Mouse (Mus musculus) embryonic fibroblast, embryonic 13.5 days (primary cell): ENCODE measurements around the gene Ube2cbp.

Experiments
- CTCF ChIP-seq: IDR thresholded peaks from 2 replicates; pipeline ENCODE4 v1.5.1; 2011; ENCODE audit warnings: mild to moderate bottlenecking, control low read depth, low read length, moderate library complexity, borderline replicate concordance; ENCODE audit not compliant: insufficient read depth
- POLR2A ChIP-seq: IDR thresholded peaks from 2 replicates; pipeline ENCODE4 v1.6.1; 2011; ENCODE audit warnings: low read depth, mild to moderate bottlenecking, control low read depth, low read length, moderate library complexity

- TF ChIP-seq POLR2A: no peak
- TF ChIP-seq CTCF: no peak
Observed at GRCm38 (mm10) chr9:86336361-86336760, 128.4 kb downstream of the Ube2cbp start.
